Mouse (Mus musculus) CH12.LX (cell line): ENCODE measurements around the gene Lnx1.

ENCODE experiments used
- CTCF ChIP-seq, 2 experiments: IDR thresholded peaks in 1 of 2; conservative IDR thresholded peaks in 1 of 2; 2 replicates each; pipeline ENCODE4 v1.5.1; 2011 to 2012; ENCODE audit warnings: low read depth in 2 of 2, low read length in 2 of 2, improper control_type of control experiment in 1 of 2, inconsistent platforms in 1 of 2, mild to moderate bottlenecking in 1 of 2, moderate library complexity in 1 of 2
- POLR2A ChIP-seq: IDR thresholded peaks from 2 replicates; pipeline ENCODE4 v1.6.1; 2011; ENCODE audit warnings: low read depth, mild to moderate bottlenecking, improper control_type of control experiment, low read length
- ZC3H11A ChIP-seq: IDR thresholded peaks from 2 replicates; pipeline ENCODE4 v1.6.1; 2012; ENCODE audit warnings: low read depth, mild to moderate bottlenecking, inconsistent platforms, low read length, improper control_type of control experiment

- TF ChIP-seq ZC3H11A (no peak), CTCF (conservative IDR thresholded peaks at IDR 0.05 in 1 of 2, IDR thresholded peaks at IDR 0.05 in 1 of 2; ENCODE audit: low read depth in 2 of 2, low read length in 2 of 2) (no peak), POLR2A (no peak)
Observed at GRCm38 (mm10) chr5:74703741-74704459, 1.2 kb upstream of the Lnx1 start.
